Mouse (Mus musculus) CH12.LX (cell line): ENCODE results near the gene Agap1.

Source experiments
- CTCF ChIP-seq, 2 experiments: IDR thresholded peaks in 1 of 2; conservative IDR thresholded peaks in 1 of 2; 2 replicates each; pipeline ENCODE4 v1.5.1; 2011 to 2012; ENCODE audit warnings: low read depth in 2 of 2, low read length in 2 of 2, improper control_type of control experiment in 1 of 2, inconsistent platforms in 1 of 2, mild to moderate bottlenecking in 1 of 2, moderate library complexity in 1 of 2
- ETS1 ChIP-seq: conservative IDR thresholded peaks from 2 replicates; pipeline ENCODE4 v1.6.1; 2012; ENCODE audit warnings: low read depth, mild to moderate bottlenecking, inconsistent platforms, low read length, improper control_type of control experiment, moderate library complexity
- POLR2A ChIP-seq: IDR thresholded peaks from 2 replicates; pipeline ENCODE4 v1.6.1; 2011; ENCODE audit warnings: low read depth, mild to moderate bottlenecking, improper control_type of control experiment, low read length
- SMC3 ChIP-seq: IDR thresholded peaks from 2 replicates; pipeline ENCODE4 v1.6.1; 2011; ENCODE audit warnings: low read depth, low read length, improper control_type of control experiment
- TBP ChIP-seq: conservative IDR thresholded peaks from 2 replicates; pipeline ENCODE4 v1.6.1; 2011; ENCODE audit warnings: low read depth, low read length, improper control_type of control experiment
- UBTF ChIP-seq: IDR thresholded peaks from 2 replicates; pipeline ENCODE4 v1.6.1; 2012; ENCODE audit warnings: low read depth, mild to moderate bottlenecking, inconsistent platforms, low read length, improper control_type of control experiment, moderate library complexity

DNA sequence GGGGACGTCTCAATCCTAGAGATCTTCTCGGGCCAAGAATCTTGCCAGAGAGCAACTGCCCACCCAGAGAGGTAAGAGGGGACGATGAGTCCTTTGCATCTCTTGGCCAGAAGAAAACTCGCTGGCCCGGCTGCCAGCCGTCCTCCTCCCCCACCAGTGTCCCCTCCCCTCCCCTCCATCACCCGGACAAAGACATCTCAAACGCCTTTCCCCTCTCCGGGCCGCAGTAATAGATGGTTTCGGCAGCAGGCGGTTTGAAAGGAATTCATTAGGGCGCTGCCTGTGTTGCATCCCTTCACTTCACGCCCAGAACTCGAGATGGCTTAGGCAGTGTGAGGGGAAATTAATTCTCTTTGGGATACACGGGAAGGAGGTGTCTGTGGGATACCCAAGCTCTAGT, 478.0 kb downstream of the Agap1 start:
- no peak for TF ChIP-seq ETS1
- TF ChIP-seq POLR2A, result no peak
- no peak for TF ChIP-seq CTCF (conservative IDR thresholded peaks at IDR 0.05 in 1 of 2, IDR thresholded peaks at IDR 0.05 in 1 of 2; ENCODE audit: low read depth in 2 of 2, low read length in 2 of 2)
- no peak for TF ChIP-seq UBTF
- no peak for TF ChIP-seq SMC3
- TF ChIP-seq TBP, result no peak
